Mouse (Mus musculus): ENCODE data around the gene Slc16a2. TPM values are rescaled to one million over a fixed set of nuclear protein-coding genes. Genes with fewer than 3 reads are reported as not detected.
"Not testable (repeated sequence)": the region's sequence is repeated elsewhere in the genome, so short reads cannot be mapped to it uniquely, and the experiment has no call there.

The Slc16a2 gene
- total RNA-seq, 4 experiments from 2014 or later: 6.1 to 7.3 (median 6.9) TPM

DNA sequence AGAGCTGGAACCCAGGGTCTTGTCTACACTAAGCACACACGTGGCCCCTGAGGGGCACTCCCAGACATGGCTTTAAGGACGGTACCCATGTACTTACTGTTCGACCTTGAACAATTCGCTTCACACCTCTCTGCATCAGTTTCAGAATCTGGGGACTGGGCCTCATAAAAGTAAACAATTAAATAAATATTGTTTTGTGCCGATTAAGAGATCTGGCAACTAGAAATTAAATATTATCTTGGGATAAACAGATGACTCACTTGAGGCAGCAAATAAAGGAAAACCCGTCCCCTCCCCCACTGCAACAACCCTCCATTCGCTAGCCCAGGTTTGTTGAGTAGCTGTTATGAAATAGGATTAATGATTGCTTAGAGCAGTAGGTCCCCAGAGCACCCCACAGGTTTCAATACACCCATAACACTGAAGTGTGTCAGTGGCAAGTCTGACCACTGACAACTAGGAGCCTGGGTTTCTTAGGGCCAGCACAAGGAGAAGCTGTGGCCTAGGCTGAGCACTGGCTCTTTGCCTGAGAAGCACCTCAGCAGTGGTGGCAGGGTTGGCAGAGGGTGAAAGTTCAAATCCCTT, 87.7 kb downstream of the Slc16a2 start:
- no peak for DNase-seq (ENCODE audit: low spot score)

DNA sequence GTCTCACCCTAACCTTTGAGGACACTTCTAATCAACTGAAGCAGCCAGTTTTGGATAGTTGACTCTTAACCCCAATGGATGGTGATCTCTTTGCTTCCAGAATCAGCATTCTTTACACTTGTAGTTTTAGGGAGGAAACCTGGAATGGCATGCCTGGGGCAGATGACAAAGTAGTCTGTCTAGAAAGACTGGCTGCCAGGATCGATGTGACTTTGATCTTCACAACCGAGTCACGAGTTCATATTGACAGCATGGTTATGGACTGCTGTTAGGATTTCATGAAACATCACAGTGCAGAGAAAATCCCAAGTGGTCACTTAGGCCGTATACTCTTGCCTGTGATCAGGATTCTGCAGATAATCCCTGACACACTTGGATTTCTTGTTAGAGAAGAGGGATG, 88.7 kb downstream of the Slc16a2 start:
- DNase-seq (ENCODE audit: low spot score): no peak

DNA sequence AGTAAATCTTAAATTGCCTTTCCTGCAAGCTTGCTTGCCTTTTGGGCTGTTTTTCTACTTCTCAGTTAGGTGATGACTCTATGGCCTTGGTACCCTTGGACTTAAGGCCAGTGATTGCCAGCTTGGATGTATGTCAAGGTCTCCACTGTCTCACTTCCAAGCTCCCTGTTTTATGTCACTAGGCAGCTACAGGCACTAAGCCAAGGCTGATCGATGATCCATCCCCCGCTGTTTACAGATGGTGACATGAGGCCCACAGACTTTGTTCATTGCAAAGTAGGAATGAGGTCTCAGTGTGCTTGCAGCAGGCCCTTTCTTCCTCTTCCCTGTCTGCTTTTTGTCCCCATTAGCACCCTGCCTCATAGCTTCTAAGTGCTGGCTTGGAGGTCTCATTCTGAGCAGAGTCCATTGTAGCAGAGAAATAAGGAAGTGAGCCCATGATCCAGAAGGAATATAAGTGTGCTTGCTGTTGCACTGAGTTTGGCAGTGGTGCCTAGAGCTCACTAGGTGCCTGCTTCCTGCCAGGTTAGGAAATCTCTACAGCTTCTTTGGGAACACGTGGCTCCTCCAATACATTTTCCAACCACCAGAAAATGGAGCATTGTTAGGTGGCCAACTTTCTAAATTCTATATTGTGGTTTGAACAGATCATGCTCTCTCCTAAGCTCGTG, 89.6 kb downstream of the Slc16a2 start:
- no peak for DNase-seq (ENCODE audit: low spot score)

DNA sequence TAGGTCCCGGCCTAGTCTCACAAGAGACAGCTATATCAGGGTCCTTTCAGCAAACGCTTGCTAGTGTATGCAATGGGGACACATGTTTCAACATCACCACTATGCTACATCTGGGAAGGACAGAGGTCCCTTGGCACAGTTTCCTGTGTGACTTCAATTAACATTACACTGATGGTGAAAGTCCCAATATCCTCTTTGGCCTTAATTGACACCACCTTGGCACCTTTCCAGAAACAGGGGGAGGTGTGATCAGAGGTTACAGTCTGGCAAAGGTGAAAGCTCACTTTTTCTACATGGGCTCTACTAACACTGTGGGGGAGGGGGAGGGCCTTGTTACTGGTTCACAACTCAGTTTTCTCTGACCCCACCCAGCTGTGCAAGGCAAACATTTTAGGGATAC, 99.3 kb downstream of the Slc16a2 start:
- no peak for DNase-seq (ENCODE audit: low spot score)

DNA sequence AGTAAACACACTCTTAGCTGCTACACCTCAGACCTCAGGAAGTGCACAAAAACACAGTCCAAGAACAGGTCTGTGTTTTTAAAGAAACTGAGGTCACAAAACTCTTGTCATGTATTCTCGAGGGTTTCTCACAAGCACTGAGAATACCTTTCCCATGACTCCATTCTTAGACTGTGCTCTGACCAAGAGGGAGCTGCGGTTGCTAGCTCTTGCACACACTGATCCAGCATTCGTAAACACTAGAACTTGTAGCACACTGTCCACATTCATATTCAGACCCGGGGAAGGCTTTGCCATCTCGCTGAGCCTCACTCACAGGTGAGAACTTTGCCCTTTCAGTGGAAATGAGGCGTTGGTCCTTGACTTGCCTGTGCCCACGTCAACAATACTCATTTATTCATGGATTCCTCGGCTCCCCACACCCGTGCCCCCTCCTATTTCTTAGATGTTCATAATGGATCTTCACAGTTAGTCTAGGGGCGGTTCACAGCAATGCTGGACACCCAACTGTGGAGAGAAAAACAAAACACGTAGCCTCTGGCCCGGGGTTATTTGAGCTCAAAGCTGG, 102.1 kb downstream of the Slc16a2 start:
- no peak for DNase-seq (ENCODE audit: low spot score)

- no peak for DNase-seq (ENCODE audit: low spot score)
These were observed 108.9 kb downstream of the Slc16a2 start for GRCm38 (mm10) chrX:103712922-103713321.

DNA sequence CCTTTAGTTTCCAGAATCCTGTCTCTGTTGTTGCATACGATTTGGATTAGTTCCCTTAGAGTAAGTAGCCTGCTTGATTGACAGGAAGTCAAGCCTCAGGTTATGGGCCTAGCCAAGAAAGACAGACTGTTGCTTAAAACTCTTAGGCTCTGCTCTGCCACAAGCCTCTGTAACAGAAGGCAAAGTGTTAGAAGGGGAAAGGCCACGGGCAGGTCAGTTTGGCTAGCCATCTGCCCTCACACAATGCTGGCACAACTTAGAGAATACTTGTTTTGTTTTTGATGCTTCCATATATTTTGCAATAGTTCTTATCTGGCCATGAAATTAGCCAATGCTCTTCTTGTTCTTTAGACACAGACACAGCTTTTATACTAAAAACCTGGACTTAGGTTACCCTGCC, 112.1 kb downstream of the Slc16a2 start:
- DNase-seq (ENCODE audit: low spot score): no peak

DNA sequence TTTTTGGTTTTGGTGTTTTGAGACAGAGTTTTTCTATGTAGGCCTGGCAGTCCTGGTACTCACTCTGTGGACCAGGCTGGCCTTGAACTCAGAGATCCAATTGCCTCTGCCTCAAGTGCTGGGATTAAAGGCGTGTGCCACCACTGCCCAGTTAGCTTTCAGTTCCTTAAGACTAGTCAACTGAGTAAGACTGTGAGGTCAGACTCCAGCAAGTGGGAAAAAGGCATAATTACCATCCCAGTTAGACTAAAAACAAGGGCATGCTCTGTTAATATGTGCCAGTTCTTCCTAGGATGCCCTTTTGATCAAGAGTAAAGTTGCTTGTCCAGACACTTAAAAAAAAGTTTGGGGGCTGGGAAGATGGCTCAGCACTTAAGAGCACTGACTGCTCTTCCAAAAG, 113.2 kb downstream of the Slc16a2 start:
- no peak for DNase-seq (ENCODE audit: low spot score)

DNA sequence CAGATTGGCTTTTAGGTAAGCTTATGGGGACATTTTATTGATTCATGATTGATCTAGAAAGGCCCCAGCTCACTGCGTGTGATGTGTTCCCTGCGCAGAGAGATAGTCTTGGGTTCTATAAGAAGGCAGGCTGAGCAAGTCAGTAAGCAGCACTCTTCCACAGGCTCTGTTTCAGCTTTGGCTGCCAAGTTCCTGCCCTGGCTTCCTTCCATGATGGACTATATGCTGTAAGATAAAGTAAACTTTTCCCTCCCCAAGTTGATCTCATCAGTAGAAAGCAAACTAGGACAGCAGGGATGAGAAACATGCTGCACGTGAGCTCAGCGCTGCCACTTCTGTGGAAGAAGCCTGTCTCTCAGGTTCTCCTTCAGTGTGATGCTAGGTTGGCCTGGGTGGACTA, 117.2 kb downstream of the Slc16a2 start:
- DNase-seq (ENCODE audit: low spot score): no peak

GRCm38 (mm10) chrX:103704024-103704423, 117.8 kb downstream of the Slc16a2 start:
- DNase-seq (ENCODE audit: low spot score): no peak

DNA sequence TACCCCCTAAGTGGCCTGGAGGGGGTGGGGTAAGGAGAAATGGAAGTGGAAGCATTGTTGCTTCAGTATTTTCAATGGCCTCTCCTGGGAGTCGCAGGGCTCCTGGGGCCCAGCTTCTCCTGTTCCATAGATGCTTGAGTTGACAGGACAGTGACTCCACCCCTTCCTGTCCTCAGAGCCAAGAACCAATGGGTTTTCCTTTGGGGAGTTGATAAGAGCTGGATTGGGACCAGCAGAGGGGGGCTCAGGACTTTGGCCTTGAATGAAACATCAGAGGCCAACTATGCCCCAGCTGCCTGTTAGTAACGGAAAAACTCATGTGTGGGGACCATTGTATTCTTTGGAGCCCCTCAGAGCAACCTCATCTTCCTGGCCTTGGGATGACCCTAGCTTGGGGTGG, 124.0 kb downstream of the Slc16a2 start:
- peak; percentile 7 for DNase-seq (ENCODE audit: low spot score)

- no peak for DNase-seq (ENCODE audit: low spot score)
These were observed 125.7 kb downstream of the Slc16a2 start for GRCm38 (mm10) chrX:103696081-103696519.

DNA sequence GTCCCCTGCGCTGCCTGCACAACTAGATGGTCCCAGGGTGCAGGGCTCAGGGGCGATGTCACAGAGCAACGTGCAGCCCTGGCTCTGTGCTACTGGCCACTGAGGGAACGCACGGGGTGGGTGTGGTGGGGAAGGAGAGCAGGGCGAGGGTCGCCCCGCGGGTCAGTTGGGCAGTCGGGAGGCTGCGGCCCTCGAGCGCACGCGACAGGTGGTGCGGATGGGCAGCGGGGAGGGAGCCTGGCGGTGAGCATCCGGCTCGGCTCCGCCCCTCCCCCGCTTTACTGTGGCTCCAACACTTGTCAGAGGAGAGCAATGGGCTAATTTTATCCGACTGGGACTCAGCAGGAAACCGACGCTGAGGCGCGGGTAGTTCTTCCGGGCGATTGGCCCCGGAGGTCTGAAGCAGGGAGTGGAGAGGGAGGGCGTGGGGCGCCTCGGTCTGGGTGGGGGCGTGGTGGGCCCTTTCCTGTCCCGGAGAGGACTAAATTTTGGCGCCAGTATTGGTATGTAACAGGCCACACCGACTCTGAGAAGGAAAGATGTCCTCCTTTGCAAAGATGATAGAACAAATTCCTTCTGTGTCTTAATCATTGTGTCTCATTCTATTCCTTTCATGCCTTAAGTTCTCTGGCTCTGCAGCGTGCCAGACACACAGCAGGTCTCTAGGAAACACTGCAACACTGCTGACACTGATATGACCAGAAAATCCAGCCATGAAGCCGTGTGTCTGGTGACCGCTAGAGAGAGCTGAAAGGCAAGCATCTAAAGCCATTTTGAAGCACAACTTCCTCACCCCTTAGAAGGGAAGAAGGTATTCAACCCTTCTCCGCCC, 126.4 kb downstream of the Slc16a2 start:
- peak; percentile 51 for DNase-seq (ENCODE audit: low spot score)

DNA sequence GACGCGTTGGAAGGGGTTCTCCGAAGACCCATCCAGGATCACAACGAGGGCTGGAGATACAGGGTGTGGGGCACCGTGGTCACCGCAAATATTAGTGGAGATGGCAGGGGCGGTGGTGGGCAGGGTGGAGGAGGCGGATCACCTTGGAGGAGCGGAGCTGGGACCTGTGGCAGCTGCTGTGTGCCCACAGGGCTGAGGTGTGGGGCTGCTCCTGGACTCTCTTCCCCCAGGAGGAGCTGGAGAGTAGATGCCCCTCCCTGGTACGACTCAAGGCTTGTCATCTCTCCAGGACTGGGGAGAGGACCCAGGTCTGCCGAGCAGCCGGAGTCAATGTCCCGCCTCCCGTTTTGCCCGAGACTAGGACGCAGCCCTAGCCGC, 127.0 kb downstream of the Slc16a2 start:
- DNase-seq (ENCODE audit: low spot score): no peak

- no peak for DNase-seq (ENCODE audit: low spot score)
These were observed 127.4 kb downstream of the Slc16a2 start for GRCm38 (mm10) chrX:103694381-103694780.

DNA sequence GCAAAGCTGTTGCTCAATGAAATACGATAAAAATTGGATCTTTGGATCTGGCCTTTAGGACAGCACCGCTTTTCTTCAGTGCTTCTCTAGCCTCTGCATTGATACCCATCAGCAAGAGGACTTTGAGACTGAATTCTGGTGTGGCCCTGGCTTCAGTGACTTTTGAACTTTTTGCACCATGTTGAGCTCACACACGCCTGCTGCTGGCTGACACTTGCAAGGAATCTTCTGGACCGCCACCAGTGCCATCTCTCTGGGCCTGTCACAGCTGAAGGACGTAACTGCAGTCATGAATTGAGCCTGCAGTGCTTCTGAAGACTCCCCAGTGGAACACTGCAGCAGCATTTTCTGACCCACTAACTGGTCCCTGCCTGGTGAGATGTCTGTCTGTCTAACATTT, 128.9 kb downstream of the Slc16a2 start:
- DNase-seq (ENCODE audit: low spot score): no peak

DNA sequence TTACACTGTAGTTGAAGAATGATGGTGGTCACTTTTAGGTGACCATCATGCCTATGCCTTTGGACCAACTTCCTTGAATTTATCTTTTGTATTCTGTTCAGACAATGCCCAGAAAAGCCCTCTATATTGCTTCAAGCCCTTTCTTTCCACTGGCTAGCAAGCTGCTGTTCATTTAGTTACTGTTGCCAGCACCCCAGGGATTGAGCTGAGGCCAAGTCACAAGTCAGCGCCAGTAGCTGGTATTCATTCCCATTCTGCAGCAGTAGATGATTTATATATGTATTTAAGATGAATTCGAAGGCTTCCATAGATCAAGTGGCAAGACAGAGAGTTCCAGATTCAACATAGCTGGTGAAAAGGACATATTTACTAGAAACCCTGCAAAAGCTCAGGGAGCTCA, 133.2 kb downstream of the Slc16a2 start:
- no peak for DNase-seq (ENCODE audit: low spot score)

GRCm38 (mm10) chrX:103674674-103675073, 147.1 kb downstream of the Slc16a2 start:
- DNase-seq (ENCODE audit: low spot score): no peak

DNA sequence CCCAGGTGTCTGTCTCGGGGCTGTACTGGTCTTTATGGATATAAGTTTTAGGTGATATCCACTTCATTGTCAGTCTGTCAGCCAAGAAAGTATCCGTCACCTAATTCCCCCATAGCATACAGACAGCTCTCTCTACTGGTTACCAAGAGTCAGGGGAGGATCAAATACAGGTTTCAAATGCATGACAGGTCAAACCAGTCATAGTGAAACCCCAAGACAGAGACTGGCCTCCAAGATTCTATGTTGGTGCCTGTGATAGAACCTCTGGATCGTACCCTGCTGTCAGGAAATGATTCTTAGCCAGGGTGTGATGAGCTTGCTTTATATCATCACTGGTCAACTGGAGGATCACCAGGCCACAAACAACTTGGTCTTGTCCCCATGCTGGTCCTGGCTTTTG, 148.0 kb downstream of the Slc16a2 start:
- no peak for DNase-seq (ENCODE audit: low spot score)

DNA sequence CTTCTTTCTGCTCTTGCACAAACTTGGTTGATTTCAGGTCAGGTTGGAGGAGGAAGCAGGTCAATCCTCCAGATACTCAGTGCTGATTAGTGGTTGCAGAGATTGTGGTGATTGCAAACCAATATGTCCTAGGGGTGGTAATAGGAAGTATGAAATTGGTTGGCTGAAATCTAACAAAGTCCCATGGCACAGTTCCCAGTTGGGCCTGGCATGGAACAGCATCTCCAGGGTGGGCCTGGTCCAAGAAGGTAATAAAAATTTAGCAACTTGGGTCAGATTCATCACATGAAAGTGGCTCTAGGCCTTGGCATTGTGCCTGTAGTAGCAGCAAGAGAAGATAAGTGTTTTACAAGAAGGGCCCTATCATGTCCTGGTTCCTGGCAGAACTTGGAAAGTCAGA, 151.5 kb downstream of the Slc16a2 start:
- no peak for DNase-seq (ENCODE audit: low spot score)

DNA sequence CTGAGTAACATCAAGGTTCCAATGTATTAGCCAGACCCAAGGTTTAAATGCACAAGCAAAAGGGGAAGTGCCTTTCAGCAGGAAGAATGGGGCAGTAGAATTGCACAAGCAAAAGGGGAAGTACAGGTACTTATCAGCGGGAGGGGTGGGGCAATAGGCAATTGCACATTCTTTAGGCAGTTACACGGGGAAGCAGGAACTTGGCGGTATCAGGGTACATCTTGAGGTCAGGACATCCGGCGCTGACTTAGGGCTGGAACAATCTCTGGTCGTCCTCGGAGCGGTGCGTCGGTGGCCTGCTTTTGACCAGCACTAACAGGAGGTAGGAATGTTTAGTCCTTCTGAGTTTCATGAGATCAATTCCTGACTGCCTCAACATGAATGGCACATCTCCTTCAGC, 157.3 kb downstream of the Slc16a2 start:
- not testable (repeated sequence) for DNase-seq (ENCODE audit: low spot score)

GRCm38 (mm10) chrX:103658985-103659384, 162.8 kb downstream of the Slc16a2 start:
- DNase-seq (ENCODE audit: low spot score): no peak

DNA sequence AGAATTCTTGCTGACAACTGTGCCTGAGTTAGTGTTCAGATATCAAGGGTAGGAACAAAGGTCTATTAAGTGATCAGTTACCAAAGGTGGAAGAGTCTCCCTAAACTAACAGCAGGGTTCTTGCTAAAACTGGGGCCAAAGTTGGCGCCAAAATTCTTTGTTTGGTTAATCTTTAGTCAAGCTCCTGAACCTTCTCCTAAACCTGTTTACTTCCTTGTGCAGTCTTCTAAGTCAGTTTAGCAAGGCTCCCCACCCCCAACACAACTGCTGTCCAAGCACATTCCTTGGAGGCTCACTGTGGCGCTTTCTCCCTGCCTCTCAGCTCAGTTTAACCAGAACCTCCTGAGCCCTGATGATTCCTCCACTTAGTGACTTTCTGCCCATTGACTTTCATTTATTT, 168.8 kb downstream of the Slc16a2 start:
- DNase-seq (ENCODE audit: low spot score): no peak

All from heart, adult 8-10 months (tissue).